Mouse (Mus musculus): Measurements from ENCODE around the gene Ttc26. TPM values are rescaled to one million over a fixed set of nuclear protein-coding genes. Genes with fewer than 3 reads are reported as not detected.

The Ttc26 gene
- polyA plus RNA-seq (2015; fragmentation: Nextera tagmentation; extraction: Ambion mirVana): 9.4 and 10.0 TPM in 2 replicates

- peak; percentile 90 for ATAC-seq (replicated peaks; ENCODE audit: low FRiP score)
- peak within 1 kb of the TSS; percentile 67; the same call in 1 of the 2 replicates for H3K27ac ChIP-seq
- H3K4me1 ChIP-seq: peaks cover 13% of the 10 kb centered on the region
- H3K27me3 ChIP-seq: no peaks in the 10 kb centered on the region
- H3K9me3 ChIP-seq (replicated peaks): no peaks in the 10 kb centered on the region
- peak within 1 kb of the TSS; percentile 72 for H3K4me3 ChIP-seq (replicated peaks)
- H3K9ac ChIP-seq: peak within 1 kb of the TSS; percentile 53
- H3K4me2 ChIP-seq: peak within 1 kb of the TSS; percentile 79
- WGBS: under 1% methylated on average over 26 of the region's 26 CpGs
- H3K36me3 ChIP-seq: peaks cover 13% of the 10 kb centered on the region; the same call in 1 of the 2 replicates
Measured at GRCm38 (mm10) chr6:38381129-38381771, at the start of gene Ttc26. TSS of gene Ttc26 (plus strand) at chr6:38381469.

DNA sequence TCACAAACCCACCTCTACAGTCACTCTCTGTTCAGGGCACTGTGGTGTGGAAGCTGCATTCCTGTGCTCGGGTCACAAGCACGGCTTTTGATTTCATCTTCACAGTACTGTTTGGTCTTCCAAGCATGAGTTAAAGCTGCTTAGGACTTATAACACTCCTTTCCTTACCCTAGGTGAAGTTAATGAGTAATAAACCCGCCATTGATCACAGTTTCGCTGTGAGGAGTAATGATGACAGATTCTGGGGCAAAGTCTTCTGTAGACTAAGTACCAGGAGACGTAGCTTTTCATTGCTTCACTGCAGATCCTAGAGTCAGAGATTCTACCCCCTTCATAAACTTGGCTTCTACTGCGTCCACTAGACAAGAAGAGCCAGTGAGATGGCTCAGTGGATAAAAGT, 46.0 kb upstream of the Ttc26 start:
- ATAC-seq (replicated peaks; ENCODE audit: low FRiP score): no peak
- H3K4me1 ChIP-seq: 0 out of 2 replicates have a peak, but pooled peaks cover 4% of the 10 kb centered on the region
- no peaks in the 10 kb centered on the region for H3K9me3 ChIP-seq (replicated peaks)
- H3K27me3 ChIP-seq: no peaks in the 10 kb centered on the region
- no peak overlapping the region for H3K4me3 ChIP-seq (replicated peaks)
- no peak overlapping the region for H3K27ac ChIP-seq
- WGBS: 68% methylated on average over 6 of the region's 6 CpGs
- no peaks in the 10 kb centered on the region for H3K36me3 ChIP-seq
- H3K9ac ChIP-seq: no peak overlapping the region
- H3K4me2 ChIP-seq: no peak overlapping the region

GRCm38 (mm10) chr6:38337166-38337705, 44.0 kb upstream of the Ttc26 start:
- 0 out of 2 replicates have a peak, but pooled peaks cover 4% of the 10 kb centered on the region for H3K4me1 ChIP-seq
- H3K27ac ChIP-seq: no peak overlapping the region
- no peaks in the 10 kb centered on the region for H3K36me3 ChIP-seq
- H3K9me3 ChIP-seq (replicated peaks): no peaks in the 10 kb centered on the region
- WGBS: 90% methylated on average over 4 of the region's 4 CpGs
- H3K27me3 ChIP-seq: no peaks in the 10 kb centered on the region
- no peak overlapping the region for H3K4me2 ChIP-seq
- no peak overlapping the region for H3K9ac ChIP-seq
- no peak overlapping the region for H3K4me3 ChIP-seq (replicated peaks)
- ATAC-seq (replicated peaks; ENCODE audit: low FRiP score): no peak

DNA sequence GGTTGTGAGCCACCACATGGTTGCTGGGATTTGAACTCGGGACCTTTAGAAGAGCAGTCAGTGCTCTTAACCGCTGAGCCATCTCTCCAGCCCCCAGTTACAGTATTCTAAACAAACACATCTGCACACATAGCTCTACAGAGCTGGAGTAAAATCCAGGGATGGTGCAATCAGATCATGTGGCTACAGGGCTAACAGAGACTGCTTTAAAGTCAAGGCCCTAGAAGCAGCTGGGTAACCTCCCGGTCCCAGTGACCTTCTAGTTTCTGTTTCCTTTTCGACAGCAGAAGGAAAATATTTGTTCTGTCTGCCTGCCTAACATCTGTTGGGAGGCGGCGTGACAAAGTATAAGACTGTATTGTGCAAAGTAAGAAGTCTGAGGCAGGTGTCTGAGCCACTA, 43.3 kb upstream of the Ttc26 start:
- Histone ChIP-seq H3K4me2 (no peak overlapping the region), H3K9me3 (replicated peaks) (no peaks in the 10 kb centered on the region), H3K27ac (no peak overlapping the region), H3K9ac (no peak overlapping the region), H3K36me3 (no peaks in the 10 kb centered on the region), H3K4me1 (0 out of 2 replicates have a peak, but pooled peaks cover 4% of the 10 kb centered on the region), H3K27me3 (no peaks in the 10 kb centered on the region), H3K4me3 (replicated peaks) (no peak overlapping the region)
- 69% methylated on average over 6 of the region's 6 CpGs for WGBS
- no peak for ATAC-seq (replicated peaks; ENCODE audit: low FRiP score)

- H3K4me3 ChIP-seq (replicated peaks): no peak overlapping the region
- no peak for ATAC-seq (replicated peaks; ENCODE audit: low FRiP score)
- H3K9ac ChIP-seq: no peak overlapping the region
- 0 out of 2 replicates have a peak, but pooled peaks cover 4% of the 10 kb centered on the region for H3K4me1 ChIP-seq
- 86% methylated on average over 2 of the region's 2 CpGs for WGBS
- no peak overlapping the region for H3K4me2 ChIP-seq
- H3K36me3 ChIP-seq: no peaks in the 10 kb centered on the region
- no peaks in the 10 kb centered on the region for H3K9me3 ChIP-seq (replicated peaks)
- no peaks in the 10 kb centered on the region for H3K27me3 ChIP-seq
- H3K27ac ChIP-seq: no peak overlapping the region
Measured at GRCm38 (mm10) chr6:38339078-38339477, 42.2 kb upstream of the Ttc26 start.

GRCm38 (mm10) chr6:38341751-38342665, 39.3 kb upstream of the Ttc26 start:
- no peak overlapping the region for H3K4me2 ChIP-seq
- no peak overlapping the region for H3K27ac ChIP-seq
- no peaks in the 10 kb centered on the region for H3K36me3 ChIP-seq
- no peak overlapping the region for H3K4me3 ChIP-seq (replicated peaks)
- H3K27me3 ChIP-seq: no peaks in the 10 kb centered on the region
- no peak overlapping the region for H3K9ac ChIP-seq
- H3K9me3 ChIP-seq (replicated peaks): no peaks in the 10 kb centered on the region
- 66% methylated on average over 11 of the region's 11 CpGs for WGBS
- H3K4me1 ChIP-seq: no peaks in the 10 kb centered on the region
- ATAC-seq (replicated peaks; ENCODE audit: low FRiP score): peak; percentile 75; the same call in 1 of the 2 replicates

- 84% methylated on average over 8 of the region's 8 CpGs for WGBS
- no peak overlapping the region for H3K27ac ChIP-seq
- no peak overlapping the region for H3K9ac ChIP-seq
- no peaks in the 10 kb centered on the region for H3K4me1 ChIP-seq
- no peaks in the 10 kb centered on the region for H3K9me3 ChIP-seq (replicated peaks)
- H3K4me3 ChIP-seq (replicated peaks): no peak overlapping the region
- no peaks in the 10 kb centered on the region for H3K27me3 ChIP-seq
- no peak for ATAC-seq (replicated peaks; ENCODE audit: low FRiP score)
- no peak overlapping the region for H3K4me2 ChIP-seq
- H3K36me3 ChIP-seq: no peaks in the 10 kb centered on the region
Measured at GRCm38 (mm10) chr6:38342666-38342992, 38.6 kb upstream of the Ttc26 start.

- ATAC-seq (replicated peaks; ENCODE audit: low FRiP score): no peak
- Histone ChIP-seq H3K9ac (no peak overlapping the region), H3K27me3 (no peaks in the 10 kb centered on the region), H3K4me3 (replicated peaks) (no peak overlapping the region), H3K4me1 (no peaks in the 10 kb centered on the region), H3K9me3 (replicated peaks) (no peaks in the 10 kb centered on the region), H3K4me2 (no peak overlapping the region), H3K27ac (no peak overlapping the region), H3K36me3 (no peaks in the 10 kb centered on the region)
- WGBS: 62% methylated on average over 3 of the region's 3 CpGs
Measured at GRCm38 (mm10) chr6:38343581-38343980, 37.7 kb upstream of the Ttc26 start.

DNA sequence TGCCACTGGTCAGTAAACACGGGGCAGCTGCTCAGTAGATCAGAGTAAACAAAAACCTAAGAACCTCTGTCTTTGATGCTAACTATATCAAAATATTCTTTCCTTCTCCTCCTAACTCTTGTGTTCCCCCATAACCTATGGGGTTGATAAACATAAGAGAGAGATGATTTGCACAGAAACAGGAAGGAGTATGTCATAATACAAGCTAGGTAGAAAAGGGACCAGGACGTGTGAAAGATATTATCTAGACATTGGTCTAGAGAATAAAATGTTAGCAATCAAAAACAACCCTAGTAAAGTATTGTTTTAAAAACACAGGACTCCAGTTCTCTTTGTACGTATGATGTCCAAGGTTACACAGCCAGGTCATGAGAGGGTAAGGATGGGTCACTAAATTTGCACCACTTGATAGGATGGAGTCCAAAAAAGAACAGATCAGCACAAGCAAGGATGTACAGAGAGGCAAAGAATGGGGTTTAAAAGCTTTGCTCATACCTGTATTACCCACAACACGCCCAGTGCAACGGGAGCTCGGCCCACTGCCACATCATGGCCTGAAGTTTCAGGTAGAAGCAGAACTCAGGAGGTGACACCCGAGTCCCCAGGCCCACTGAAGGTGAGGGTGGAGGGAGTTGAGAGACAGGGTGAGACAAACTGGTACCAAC, 37.1 kb upstream of the Ttc26 start:
- Histone ChIP-seq H3K4me1 (no peaks in the 10 kb centered on the region), H3K27me3 (no peaks in the 10 kb centered on the region), H3K9ac (no peak overlapping the region), H3K27ac (no peak overlapping the region), H3K4me2 (no peak overlapping the region), H3K9me3 (replicated peaks) (no peaks in the 10 kb centered on the region), H3K4me3 (replicated peaks) (no peak overlapping the region), H3K36me3 (no peaks in the 10 kb centered on the region)
- 79% methylated on average over 7 of the region's 7 CpGs for WGBS
- no peak for ATAC-seq (replicated peaks; ENCODE audit: low FRiP score)

GRCm38 (mm10) chr6:38345796-38346195, 35.5 kb upstream of the Ttc26 start:
- no peak overlapping the region for H3K27ac ChIP-seq
- peaks cover 14% of the 10 kb centered on the region for H3K27me3 ChIP-seq
- no peak overlapping the region for H3K9ac ChIP-seq
- H3K4me3 ChIP-seq (replicated peaks): no peak overlapping the region
- H3K36me3 ChIP-seq: no peaks in the 10 kb centered on the region
- no peak overlapping the region for H3K4me2 ChIP-seq
- H3K4me1 ChIP-seq: no peaks in the 10 kb centered on the region
- 51% methylated on average over 7 of the region's 7 CpGs for WGBS
- no peak for ATAC-seq (replicated peaks; ENCODE audit: low FRiP score)
- no peaks in the 10 kb centered on the region for H3K9me3 ChIP-seq (replicated peaks)

- Histone ChIP-seq H3K9ac (no peak overlapping the region), H3K27me3 (peaks cover 32% of the 10 kb centered on the region), H3K27ac (no peak overlapping the region), H3K36me3 (no peaks in the 10 kb centered on the region), H3K4me3 (replicated peaks) (no peak overlapping the region), H3K9me3 (replicated peaks) (no peaks in the 10 kb centered on the region), H3K4me2 (no peak overlapping the region), H3K4me1 (no peaks in the 10 kb centered on the region)
- WGBS: 84% methylated on average over 5 of the region's 5 CpGs
- ATAC-seq (replicated peaks; ENCODE audit: low FRiP score): no peak
Measured at GRCm38 (mm10) chr6:38347875-38348274, 33.4 kb upstream of the Ttc26 start.

All from kidney, embryonic 15.5 days (tissue).